8 mouse cellular contexts compared by ENCODE assay signal in genomic region chr17:25579332-25580047, GRCm38 (mm10). TPM values are rescaled to one million over a fixed set of nuclear protein-coding genes. Genes with fewer than 3 reads are reported as not detected.
DNase-seq lines count a peak whose midpoint lies in the region; ATAC-seq and TF ChIP-seq lines count a peak whose summit lies in the region.

No protein-coding gene starts in this region.

- H3K9me3 ChIP-seq in midbrain, embryonic 10.5 days (replicated peaks) = no peaks in the 10 kb centered on the region

- peak overlapping the region; percentile 91 for H3K4me3 ChIP-seq in testis, adult 2 months (ENCODE audit: control insufficient read depth, low read depth, low read length)
- H3K4me3 ChIP-seq in midbrain, embryonic 10.5 days = peak overlapping the region; percentile 77

- no peak for TF ChIP-seq CTCF in testis, adult 2 months (IDR thresholded peaks at IDR 0.05; ENCODE audit: control insufficient read depth, insufficient read depth, insufficient replicate concordance, low read depth, low read length)

- no peak for TF ChIP-seq POLR2A in testis, adult 2 months (IDR thresholded peaks at IDR 0.05; ENCODE audit: control insufficient read depth, low read depth, low read length)

- peak; percentile 53 for DNase-seq in adrenal gland, postnatal 10 days
- no peak for DNase-seq in adrenal gland, adult 18-20 months (ENCODE audit: low spot score in 2 of 2)
- DNase-seq in testis, postnatal 10 days (ENCODE audit: low spot score) = no peak
- DNase-seq in midbrain, embryonic 10.5 days (ENCODE audit: low spot score) = no peak
- DNase-seq in left cerebral cortex, postnatal 10 days (ENCODE audit: extremely low spot score in 1 of 2, low spot score in 2 of 2) = no peak
- no peak for DNase-seq in layer of hippocampus, adult 9-10 months (ENCODE audit: low spot score)

- peak; percentile 15 for ATAC-seq in inflammation-experienced regulatory T-cells, adult 6 months

- WGBS in midbrain, embryonic 10.5 days = 8% methylated on average over 21 of the region's 21 CpGs

- peak overlapping the region; percentile 50; the same call in 1 of the 2 replicates for H3K27ac ChIP-seq in testis, adult 2 months (ENCODE audit: control insufficient read depth, insufficient read depth, low read depth, low read length)
- H3K27ac ChIP-seq in midbrain, embryonic 10.5 days (replicated peaks) = peak overlapping the region; percentile 92

- intact Hi-C loops in left cerebral cortex, postnatal 10 days (cut with DNase I) = no loop called here

- H3K4me1 ChIP-seq in testis, adult 2 months (ENCODE audit: control insufficient read depth, insufficient read depth, low read length) = peaks cover 6% of the 10 kb centered on the region
- peaks cover 51% of the 10 kb centered on the region for H3K4me1 ChIP-seq in midbrain, embryonic 10.5 days

- H3K36me3 ChIP-seq in testis, adult 2 months (ENCODE audit: control insufficient read depth, insufficient read depth, low read length) = no peaks in the 10 kb centered on the region
- peaks cover 6% of the 10 kb centered on the region for H3K36me3 ChIP-seq in midbrain, embryonic 10.5 days

- H3K27me3 ChIP-seq in testis, adult 2 months (ENCODE audit: control insufficient read depth, insufficient read depth, low read length) = no peaks in the 10 kb centered on the region
- peaks cover 21% of the 10 kb centered on the region for H3K27me3 ChIP-seq in midbrain, embryonic 10.5 days (ENCODE audit: low read depth, poor library complexity, severe bottlenecking)

RNA-seq across cellular contexts. Expression of gene Lmf1, which starts 0.6 kb away (rescaled TPM):
- 10 to 100 TPM; 35.8 to 44.3 TPM for total RNA-seq in adrenal gland, postnatal 10 days (2021)
- 10 to 100 TPM; 36.9 to 38.7 TPM for total RNA-seq in adrenal gland, adult 18-20 months (2021)
- 87.6 and 93.5 TPM in 2 replicates for polyA plus RNA-seq in testis, adult 2 months (2012; rRNA removed)
- 10 to 100 TPM; 11.3 to 19.4 (median 16.5) TPM for polyA plus RNA-seq in inflammation-experienced regulatory T-cells, adult 6 months (2017; shearing (Covaris generic))
- polyA plus RNA-seq in midbrain, embryonic 10.5 days (2016; fragmentation: Nextera tagmentation; extraction: Ambion mirVana) = 22.3 and 22.6 TPM in 2 replicates
- 10 to 100 TPM; 22.2 to 23.4 TPM for total RNA-seq in left cerebral cortex, postnatal 10 days (2021)

RNA-seq across cellular contexts. Expression of gene Sox8, which starts 9.0 kb away (rescaled TPM):
- 1 to 10 TPM; 1.7 to 2.4 TPM for total RNA-seq in adrenal gland, postnatal 10 days (2021)
- 1 to 10 TPM in 1 of 2 experiments, under 1 TPM in 1; 0.73 to 1.6 TPM for total RNA-seq in adrenal gland, adult 18-20 months (2021)
- polyA plus RNA-seq in testis, adult 2 months (2012; rRNA removed) = 6.7 and 8.2 TPM in 2 replicates
- not detected for polyA plus RNA-seq in inflammation-experienced regulatory T-cells, adult 6 months (2017; shearing (Covaris generic))
- 2.4 and 3.3 TPM in 2 replicates for polyA plus RNA-seq in midbrain, embryonic 10.5 days (2016; fragmentation: Nextera tagmentation; extraction: Ambion mirVana)
- 10 to 100 TPM; 45.3 to 56.2 TPM for total RNA-seq in left cerebral cortex, postnatal 10 days (2021)

Comparison
In these comparisons a context has a peak if more than half of its experiments do, and no peak if none do; other contexts are left out.
1. RNA of gene Sox8, which starts 9.0 kb away (total RNA-seq): 45.3 to 56.2 TPM in left cerebral cortex, postnatal 10 days; 1.7 to 2.4 TPM in adrenal gland, postnatal 10 days and 0.73 to 1.6 TPM in adrenal gland, adult 18-20 months; every median in the first group is over 10 times any median in the second.